Mouse (Mus musculus) spleen, adult 2 months (tissue): ENCODE data around the gene Fcgr1. TPM values are rescaled to one million over a fixed set of nuclear protein-coding genes. Genes with fewer than 3 reads are reported as not detected.
A peak's percentile ranks its signal among the peaks of the same experiment; 100 is the strongest.
"Not testable (repeated sequence)": the region's sequence is repeated elsewhere in the genome, so short reads cannot be mapped to it uniquely, and the experiment has no call there.

Experiments used
- DNase-seq, 2 experiments: peaks; one replicate each; pipeline versions ENCODE4 v3.0.0 to v3.0.0-alpha.2; 2012 to 2021; ENCODE audit warnings: low spot score in 2 of 2, low read depth in 1 of 2
- H3K27ac ChIP-seq: fragments of 200-500 bp; 2 replicates; pipeline ENCODE4 v1.5.1; 2012; ENCODE audit warnings: low read length, inconsistent platforms; ENCODE audit not compliant: insufficient read depth
- H3K27me3 ChIP-seq: fragments of 200-500 bp; 2 replicates; pipeline ENCODE4 v1.6.1; 2012; ENCODE audit warnings: mild to moderate bottlenecking, moderate library complexity, low read length, inconsistent platforms; ENCODE audit not compliant: control insufficient read depth, insufficient read depth
- H3K36me3 ChIP-seq: fragments of 200-500 bp; 2 replicates; pipeline ENCODE4 v1.6.1; 2012; ENCODE audit warnings: mild to moderate bottlenecking, low read length, inconsistent platforms; ENCODE audit not compliant: control insufficient read depth, insufficient read depth
- H3K4me1 ChIP-seq: fragments of 200-500 bp; 2 replicates; pipeline ENCODE4 v1.6.1; 2011; ENCODE audit warnings: inconsistent platforms; ENCODE audit not compliant: control insufficient read depth, insufficient read depth, insufficient read length
- H3K4me3 ChIP-seq: fragments of 200-500 bp; 2 replicates; pipeline ENCODE4 v1.5.1; 2011; ENCODE audit warnings: mild to moderate bottlenecking, inconsistent platforms; ENCODE audit not compliant: insufficient read depth, insufficient read length; ENCODE audit errors: extremely low read depth
- CTCF ChIP-seq: fragments of 200-500 bp; IDR thresholded peaks from 2 replicates; pipeline ENCODE4 v1.5.1; 2011; ENCODE audit warnings: mild to moderate bottlenecking, inconsistent platforms; ENCODE audit not compliant: insufficient read depth, insufficient read length, insufficient replicate concordance; ENCODE audit errors: extremely low read depth
- POLR2A ChIP-seq: fragments of 200-500 bp; IDR thresholded peaks from 2 replicates; pipeline ENCODE4 v1.6.1; 2011; ENCODE audit warnings: low read depth, low read length, inconsistent platforms
- WGBS: fragments of 180-500 bp; shearing (Covaris S2); methylation state at CpG from one replicate; pipeline ENCODE4 v1.1.7; 2018; 5-methylcytosine and 5-hydroxymethylcytosine counted together
- polyA plus RNA-seq: library from polyadenylated mRNA; depleted of rRNA; stranded (reverse); fragments of >200 nt; gene quantifications from 2 replicates; pipeline ENCODE4 v1.2.3, GENCODE M21; 2012; rRNA removed

The Fcgr1 gene
- 5.2 and 6.0 TPM in 2 replicates for polyA plus RNA-seq

DNA sequence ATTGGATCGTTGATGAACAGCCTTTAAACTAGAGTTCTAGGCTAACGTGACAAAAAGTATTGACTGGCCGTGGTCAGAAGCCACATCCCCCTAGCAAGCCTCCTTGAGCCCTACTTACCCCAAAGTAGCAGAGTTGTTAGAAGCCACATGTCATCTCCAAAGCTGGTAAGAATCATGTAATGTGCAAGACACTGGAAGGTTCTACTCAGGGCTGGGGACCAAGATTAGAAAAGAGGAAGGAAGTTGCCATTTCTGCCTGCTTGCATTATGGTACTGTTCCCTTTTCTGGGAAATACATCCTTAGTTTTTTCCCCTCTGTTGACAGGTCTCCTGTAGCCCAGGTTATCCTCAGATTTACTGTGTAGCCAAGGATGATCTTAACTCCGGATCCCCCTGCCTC is at the start of gene Fcgr1:
Gene Fcgr1 (minus strand): TSS at position 183 of the 400 bp plus-strand sequence.
- no peak for DNase-seq
- no peak within 1 kb of the TSS for H3K4me3 ChIP-seq
- H3K27me3 ChIP-seq, result 0 out of 2 replicates have a peak, but pooled peaks cover 1% of the 10 kb centered on the region
- no peak within 1 kb of the TSS; the same call in 1 of the 2 replicates for H3K27ac ChIP-seq
- peaks cover 4% of the 10 kb centered on the region; the same call in 1 of the 2 replicates for H3K4me1 ChIP-seq
- no peaks in the 10 kb centered on the region for H3K36me3 ChIP-seq
- TF ChIP-seq CTCF (no peak), POLR2A (no peak)
- WGBS, result 13% methylated on average over 4 of the region's 4 CpGs

DNA sequence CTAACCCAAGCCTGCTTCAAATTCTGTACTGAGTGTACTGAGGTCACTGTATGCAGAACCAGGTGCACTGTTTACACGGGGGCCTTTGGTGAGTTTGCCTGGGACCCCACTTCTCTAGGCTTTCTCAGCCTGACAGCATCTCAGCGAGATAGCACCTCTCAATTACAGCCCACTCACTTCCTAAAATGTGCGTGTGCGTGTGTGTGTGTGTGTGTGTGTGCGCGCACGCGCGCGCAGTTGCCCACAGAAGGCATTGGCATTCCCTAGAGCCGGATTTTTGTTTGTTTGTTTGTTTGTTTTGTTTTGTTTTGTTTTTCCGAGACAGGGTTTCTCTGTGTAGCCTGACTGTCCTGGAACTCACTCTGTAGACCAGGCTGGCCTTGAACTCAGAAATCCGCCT is 48.9 kb upstream of the Fcgr1 start:
- not testable (repeated sequence) for H3K4me1 ChIP-seq, DNase-seq, H3K27ac ChIP-seq, H3K36me3 ChIP-seq, H3K4me3 ChIP-seq, H3K27me3 ChIP-seq
- 54% methylated on average over 13 of the region's 13 CpGs for WGBS

DNA sequence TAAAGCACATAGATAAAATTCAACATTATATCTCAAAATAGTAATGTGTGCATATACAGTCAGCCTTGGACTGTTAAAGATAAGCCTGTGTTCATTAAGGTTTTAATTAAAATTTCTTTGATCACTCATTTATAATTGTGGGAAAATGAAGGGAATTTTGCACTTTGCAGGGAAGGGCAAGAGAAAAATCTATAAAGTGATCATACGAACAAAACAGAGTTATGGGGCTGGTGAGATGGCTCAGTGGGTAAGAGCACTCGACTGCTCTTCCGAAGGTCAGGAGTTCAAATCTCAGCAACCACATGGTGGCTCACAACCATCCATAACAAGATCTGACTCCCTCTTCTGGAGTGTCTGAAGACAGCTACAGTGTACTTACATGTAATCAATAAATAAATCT is 48.3 kb upstream of the Fcgr1 start:
- not testable (repeated sequence) for DNase-seq, H3K4me1 ChIP-seq, H3K36me3 ChIP-seq, H3K4me3 ChIP-seq, H3K27me3 ChIP-seq, H3K27ac ChIP-seq
- WGBS, result 48% methylated on average over 3 of the region's 3 CpGs

DNA sequence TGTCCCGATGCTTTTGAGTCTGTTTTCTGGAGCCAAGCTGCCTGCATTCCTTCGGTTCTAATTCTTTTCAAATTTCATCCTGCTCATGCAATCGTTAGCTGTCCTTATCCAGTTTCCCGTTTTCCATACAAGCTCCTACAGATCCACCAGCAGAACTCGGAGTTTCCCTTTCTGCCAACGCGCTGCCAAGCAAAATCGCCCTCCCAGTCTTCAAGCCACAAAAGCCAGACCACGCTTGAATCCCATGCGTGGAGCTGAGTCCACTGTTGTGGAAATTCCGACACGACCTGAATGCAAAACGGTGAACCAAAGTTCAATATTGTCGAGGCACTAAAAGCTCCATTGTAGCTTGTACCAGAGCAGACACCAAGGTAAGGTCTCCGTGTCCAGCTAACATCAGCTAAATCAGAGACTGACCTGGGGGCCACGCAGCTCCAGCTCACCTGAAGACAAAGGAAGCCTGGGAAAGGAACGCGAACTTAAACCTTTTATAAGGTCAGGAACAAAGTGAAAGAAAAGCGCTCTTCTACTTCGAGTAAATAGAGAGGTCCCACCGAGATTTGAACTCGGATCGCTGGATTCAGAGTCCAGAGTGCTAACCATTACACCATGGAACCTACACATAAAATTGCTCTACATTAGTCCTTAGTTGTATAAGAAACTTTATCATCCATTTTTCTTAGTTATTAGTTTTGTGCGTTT is 47.0 kb upstream of the Fcgr1 start:
- no peak overlapping the region for H3K27ac ChIP-seq
- H3K4me3 ChIP-seq, result no peak overlapping the region
- peak in 1 of 2 experiments; percentile 18 for DNase-seq
- 6% methylated on average over 24 of the region's 24 CpGs for WGBS
- H3K27me3 ChIP-seq, result 0 out of 2 replicates have a peak, but pooled peaks cover 5% of the 10 kb centered on the region
- no peaks in the 10 kb centered on the region for H3K36me3 ChIP-seq
- no peak for TF ChIP-seq CTCF
- TF ChIP-seq POLR2A, result no peak
- H3K4me1 ChIP-seq, result no peaks in the 10 kb centered on the region; the same call in 1 of the 2 replicates

DNA sequence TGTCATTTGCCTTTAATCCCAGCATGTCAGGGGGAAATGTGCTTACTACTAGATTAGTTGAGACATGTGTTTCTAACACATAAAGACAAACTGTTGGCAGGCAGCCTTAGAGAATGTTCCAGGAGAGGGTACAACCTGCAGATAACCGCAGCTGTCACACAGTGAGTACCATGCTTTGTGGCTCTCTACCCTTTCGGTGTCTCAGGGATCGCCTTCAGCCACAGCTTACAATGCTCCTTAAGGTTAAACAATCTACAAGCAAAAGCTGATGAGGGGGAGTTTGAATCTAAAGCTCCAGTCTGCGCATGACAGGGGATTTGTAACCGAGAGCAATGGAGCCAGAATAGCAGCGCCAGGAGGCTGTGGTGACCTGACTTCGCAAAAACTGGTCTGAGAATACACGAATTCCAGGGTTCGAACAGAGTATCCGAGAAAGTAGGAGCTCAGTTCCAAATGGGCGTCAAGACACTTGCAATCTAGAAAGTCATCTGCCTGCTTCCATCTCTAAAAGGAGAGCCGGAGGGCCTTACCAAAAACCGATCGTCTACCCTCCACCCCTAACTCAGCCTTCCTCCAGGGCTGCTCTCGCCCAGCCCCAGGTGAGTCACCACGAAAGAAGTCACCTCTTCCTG is 45.2 kb upstream of the Fcgr1 start:
- no peak for TF ChIP-seq CTCF
- TF ChIP-seq POLR2A, result no peak
- H3K27ac ChIP-seq, result no peak overlapping the region
- H3K27me3 ChIP-seq, result peaks cover 15% of the 10 kb centered on the region
- no peaks in the 10 kb centered on the region for H3K36me3 ChIP-seq
- H3K4me1 ChIP-seq, result no peaks in the 10 kb centered on the region; the same call in 1 of the 2 replicates
- H3K4me3 ChIP-seq, result no peak overlapping the region
- WGBS, result 39% methylated on average over 16 of the region's 16 CpGs
- DNase-seq, result no peak

DNA sequence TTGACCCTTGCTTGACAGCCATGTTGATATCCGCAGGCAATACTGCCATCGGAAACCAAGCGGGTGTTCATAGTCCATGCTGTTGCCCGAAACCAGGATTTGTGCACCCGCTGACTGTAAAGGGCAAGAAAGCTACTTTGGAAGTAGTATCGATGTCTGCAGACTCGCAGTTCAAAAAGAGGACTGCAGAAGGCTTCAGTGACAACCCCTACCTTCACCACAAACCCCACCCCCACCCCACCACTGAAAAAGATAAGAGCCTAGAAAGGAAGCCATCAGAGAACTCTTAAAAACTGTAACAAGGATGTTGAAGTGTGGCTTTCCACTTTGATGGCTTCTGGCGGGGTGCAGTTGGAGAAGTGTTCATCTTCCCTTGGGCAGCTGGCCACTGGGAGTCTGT is 44.3 kb upstream of the Fcgr1 start:
- peaks cover 20% of the 10 kb centered on the region for H3K27me3 ChIP-seq

DNA sequence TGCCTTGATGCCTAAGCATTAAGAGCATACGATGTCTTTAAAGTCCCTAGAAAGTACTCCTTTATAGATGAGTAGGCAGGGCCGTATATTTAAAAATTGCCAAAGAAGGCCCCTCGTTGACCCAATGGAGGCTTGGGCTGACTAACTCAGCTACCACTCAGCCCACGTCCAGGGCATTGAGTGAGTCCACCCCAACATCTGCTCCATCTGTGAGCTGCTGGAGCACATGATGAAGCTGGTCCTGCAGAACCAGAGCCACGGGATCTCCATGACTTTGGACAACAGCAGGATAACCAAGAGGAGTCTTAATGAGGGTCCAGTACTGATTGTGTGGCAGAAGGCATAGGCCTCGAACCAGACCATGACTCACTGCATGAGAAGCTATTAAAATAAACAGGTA is 43.5 kb upstream of the Fcgr1 start:
- Histone ChIP-seq H3K27me3 (peaks cover 26% of the 10 kb centered on the region), H3K36me3 (no peaks in the 10 kb centered on the region), H3K27ac (no peak overlapping the region), H3K4me3 (no peak overlapping the region), H3K4me1 (no peaks in the 10 kb centered on the region; the same call in 1 of the 2 replicates)
- TF ChIP-seq CTCF, result no peak
- no peak for TF ChIP-seq POLR2A
- DNase-seq, result no peak
- 86% methylated on average over 6 of the region's 6 CpGs for WGBS

More for the DNA sequence above, 44.3 kb upstream of the Fcgr1 start:
- no peaks in the 10 kb centered on the region for H3K36me3 ChIP-seq
- TF ChIP-seq CTCF (no peak), POLR2A (no peak)
- H3K27ac ChIP-seq, result no peak overlapping the region
- 72% methylated on average over 8 of the region's 8 CpGs for WGBS
- H3K4me1 ChIP-seq, result no peaks in the 10 kb centered on the region; the same call in 1 of the 2 replicates
- no peak overlapping the region for H3K4me3 ChIP-seq
- no peak for DNase-seq
